Mouse (Mus musculus) heart, adult 2 months (tissue): ENCODE data around the gene AI597479.

ENCODE experiments used
- CTCF ChIP-seq: fragments of 200-600 bp; IDR thresholded peaks from 2 replicates; pipeline ENCODE4 v1.8.1; 2022; ENCODE audit warnings: antibody characterized with exemption, mild to moderate bottlenecking, moderate library complexity
- POLR2A ChIP-seq: fragments of 200-500 bp; IDR thresholded peaks from 2 replicates; pipeline ENCODE4 v1.6.1; 2011; ENCODE audit warnings: mild to moderate bottlenecking, low read depth, low read length, control low read depth; ENCODE audit not compliant: insufficient read depth

GRCm38 (mm10) chr1:43110556-43110955 is 12.0 kb downstream of the AI597479 start:
- TF ChIP-seq CTCF (peak; percentile 86), POLR2A (no peak)
